Mouse (Mus musculus) testis, adult 2 months (tissue): ENCODE measurements at regions not wholly inside any gene's neighbourhood (a gene's known extent, or its start where the extent isn't known, plus 50 kb on each side); places are given as distances from the start of the nearest gene placed in this dataset.
A peak's percentile ranks its signal among the peaks of the same experiment; 100 is the strongest.

ENCODE experiments used
- H3K27ac ChIP-seq: fragments of 200-500 bp; 2 replicates; pipeline ENCODE4 v1.5.1; 2012; ENCODE audit warnings: low read depth, low read length; ENCODE audit not compliant: control insufficient read depth, insufficient read depth
- H3K27me3 ChIP-seq: fragments of 200-500 bp; 2 replicates; pipeline ENCODE4 v1.6.1; 2012; ENCODE audit warnings: mild to moderate bottlenecking, low read length, moderate library complexity; ENCODE audit not compliant: control insufficient read depth, insufficient read depth
- H3K36me3 ChIP-seq: fragments of 200-500 bp; 2 replicates; pipeline ENCODE4 v1.6.1; 2012; ENCODE audit warnings: mild to moderate bottlenecking, low read length; ENCODE audit not compliant: control insufficient read depth, insufficient read depth
- H3K4me1 ChIP-seq: fragments of 200-500 bp; 2 replicates; pipeline ENCODE4 v1.6.1; 2012; ENCODE audit warnings: low read length; ENCODE audit not compliant: control insufficient read depth, insufficient read depth
- H3K4me3 ChIP-seq: fragments of 200-500 bp; 2 replicates; pipeline ENCODE4 v1.5.1; 2012; ENCODE audit warnings: low read depth, mild to moderate bottlenecking, low read length, moderate library complexity, mixed read lengths; ENCODE audit not compliant: control insufficient read depth
- CTCF ChIP-seq: fragments of 200-500 bp; IDR thresholded peaks from 2 replicates; pipeline ENCODE4 v1.5.1; 2012; ENCODE audit warnings: low read depth, mild to moderate bottlenecking, inconsistent platforms, low read length, moderate library complexity; ENCODE audit not compliant: control insufficient read depth, insufficient read depth, insufficient replicate concordance
- POLR2A ChIP-seq: fragments of 200-500 bp; IDR thresholded peaks from 2 replicates; pipeline ENCODE4 v1.6.1; 2012; ENCODE audit warnings: low read depth, mild to moderate bottlenecking, inconsistent platforms, low read length, moderate library complexity; ENCODE audit not compliant: control insufficient read depth

DNA sequence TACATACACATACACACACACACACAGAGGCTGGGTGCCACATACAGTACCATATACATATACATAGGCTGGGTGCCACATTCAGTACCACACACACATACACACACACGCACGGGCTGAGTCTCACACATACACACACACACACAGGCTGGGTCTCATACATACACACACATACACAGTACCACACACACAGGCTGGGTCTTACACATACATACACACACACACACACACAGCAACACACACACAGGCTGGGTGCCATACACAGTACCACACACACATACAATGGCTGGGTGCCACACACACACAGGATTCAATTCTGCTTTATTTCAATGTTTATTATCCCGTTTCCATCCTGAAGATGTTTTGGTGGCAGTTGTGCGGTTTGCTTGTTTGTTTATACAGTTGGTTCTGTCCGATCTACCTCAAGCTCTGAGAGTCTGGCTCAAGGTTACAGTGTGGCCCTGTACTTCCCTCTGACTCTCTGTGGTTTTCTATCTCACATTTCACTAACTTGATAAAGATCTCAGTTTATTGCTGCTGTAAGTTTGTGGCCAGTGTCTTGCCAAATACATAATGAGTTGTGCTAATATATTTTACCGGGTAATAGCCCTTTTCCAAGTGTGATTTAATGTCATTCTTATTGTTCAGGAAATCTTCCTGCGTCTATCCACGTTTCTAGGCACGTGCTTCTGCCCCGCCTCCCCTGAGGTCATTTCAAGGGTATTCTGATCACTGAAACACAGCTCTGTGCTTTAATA is 164.7 kb upstream of the Zfp637 start:
- Histone ChIP-seq H3K4me1 (peaks cover 4% of the 10 kb centered on the region), H3K4me3 (no peak overlapping the region), H3K27me3 (no peaks in the 10 kb centered on the region), H3K36me3 (no peaks in the 10 kb centered on the region), H3K27ac (no peak overlapping the region)
- TF ChIP-seq POLR2A (no peak), CTCF (no peak)

DNA sequence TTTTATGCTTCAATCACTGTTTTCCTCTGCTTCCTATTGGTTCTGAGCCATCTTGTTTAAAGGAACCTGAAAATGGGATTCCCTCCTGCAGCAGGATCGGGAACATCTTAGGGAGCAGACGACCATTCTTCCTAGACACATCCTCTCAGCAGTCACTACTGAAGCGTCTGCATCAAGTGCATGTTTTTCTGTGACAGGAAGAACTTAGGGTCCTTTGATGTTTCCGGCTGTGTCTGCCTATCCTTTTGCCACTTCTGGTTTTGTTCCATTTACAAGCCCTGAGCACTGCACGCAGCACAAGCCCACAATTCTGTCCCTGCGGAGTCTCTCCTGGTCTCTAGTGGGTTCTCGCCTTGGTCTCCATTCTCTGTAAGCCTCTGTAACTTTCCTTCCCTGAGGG is 163.9 kb upstream of the Zfp637 start:
- H3K27me3 ChIP-seq, result no peaks in the 10 kb centered on the region
- TF ChIP-seq POLR2A, result no peak
- TF ChIP-seq CTCF, result no peak
- H3K27ac ChIP-seq, result no peak overlapping the region
- no peak overlapping the region for H3K4me3 ChIP-seq
- peaks cover 4% of the 10 kb centered on the region for H3K4me1 ChIP-seq
- no peaks in the 10 kb centered on the region for H3K36me3 ChIP-seq

DNA sequence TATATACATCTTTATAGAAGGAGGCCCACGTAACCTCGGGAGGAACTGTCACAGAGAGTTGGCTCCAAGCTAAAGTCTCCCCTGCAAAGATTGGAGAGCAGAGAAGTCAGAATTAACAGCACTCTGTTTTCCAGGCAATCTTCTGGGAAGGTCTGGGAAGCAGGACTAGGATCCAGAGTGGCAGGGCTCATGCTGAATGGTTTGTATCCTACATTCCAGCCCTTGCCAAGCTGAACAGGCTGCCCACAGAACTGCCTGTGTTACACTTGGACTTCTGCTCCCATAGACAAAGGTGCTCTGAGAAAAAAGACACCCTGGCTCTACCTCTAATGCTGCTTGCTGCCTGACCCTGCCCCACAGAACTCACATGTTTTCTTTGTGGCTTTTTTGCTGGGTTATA is 163.2 kb upstream of the Zfp637 start:
- no peak overlapping the region for H3K4me3 ChIP-seq
- no peak overlapping the region for H3K27ac ChIP-seq
- TF ChIP-seq CTCF (no peak), POLR2A (no peak)
- H3K27me3 ChIP-seq, result no peaks in the 10 kb centered on the region
- H3K36me3 ChIP-seq, result no peaks in the 10 kb centered on the region
- peaks cover 4% of the 10 kb centered on the region for H3K4me1 ChIP-seq

DNA sequence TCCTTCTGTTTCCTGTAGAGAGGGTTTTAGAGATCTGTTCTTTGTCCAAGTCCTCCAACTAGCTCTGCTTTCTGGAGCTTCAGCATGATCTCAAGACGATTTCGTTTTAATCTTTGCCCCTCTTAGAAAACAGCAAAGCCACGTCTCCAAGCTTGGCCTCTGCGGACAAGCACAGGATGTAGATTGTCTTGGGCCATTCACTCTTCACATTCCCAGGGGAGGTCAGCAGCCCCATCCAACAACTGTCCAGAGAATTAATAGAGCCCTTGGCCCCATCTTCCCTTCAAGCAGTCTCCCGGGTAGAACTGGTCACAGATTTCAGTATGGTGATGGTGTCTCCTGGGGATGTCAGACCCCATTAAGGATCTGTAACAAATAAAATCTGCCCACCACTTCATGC is 162.7 kb upstream of the Zfp637 start:
- Histone ChIP-seq H3K27ac (no peak overlapping the region), H3K36me3 (no peaks in the 10 kb centered on the region), H3K4me1 (peaks cover 4% of the 10 kb centered on the region), H3K4me3 (no peak overlapping the region), H3K27me3 (no peaks in the 10 kb centered on the region)
- TF ChIP-seq POLR2A (no peak), CTCF (no peak)

DNA sequence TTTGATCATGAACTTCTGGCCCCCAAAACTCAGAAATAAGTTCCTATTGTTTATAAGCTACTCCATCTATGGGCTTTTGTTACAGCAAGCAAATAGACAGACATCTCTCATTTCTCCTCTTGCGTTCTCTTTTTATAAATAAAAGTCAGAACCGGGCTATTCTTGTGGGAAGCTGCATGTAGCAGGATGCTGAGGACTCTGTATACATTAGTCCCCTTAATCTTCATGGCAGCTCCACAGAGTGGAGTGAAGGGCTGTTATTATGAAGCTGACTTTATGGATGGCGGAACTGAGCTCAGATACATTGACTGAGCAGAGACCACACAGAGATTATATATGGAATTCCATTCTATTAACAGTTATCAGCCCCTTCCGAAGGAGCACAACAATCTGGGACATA is 162.1 kb upstream of the Zfp637 start:
- no peaks in the 10 kb centered on the region for H3K27me3 ChIP-seq
- H3K27ac ChIP-seq, result no peak overlapping the region
- TF ChIP-seq CTCF, result no peak
- no peak for TF ChIP-seq POLR2A
- no peak overlapping the region for H3K4me3 ChIP-seq
- H3K4me1 ChIP-seq, result peaks cover 4% of the 10 kb centered on the region
- H3K36me3 ChIP-seq, result no peaks in the 10 kb centered on the region

DNA sequence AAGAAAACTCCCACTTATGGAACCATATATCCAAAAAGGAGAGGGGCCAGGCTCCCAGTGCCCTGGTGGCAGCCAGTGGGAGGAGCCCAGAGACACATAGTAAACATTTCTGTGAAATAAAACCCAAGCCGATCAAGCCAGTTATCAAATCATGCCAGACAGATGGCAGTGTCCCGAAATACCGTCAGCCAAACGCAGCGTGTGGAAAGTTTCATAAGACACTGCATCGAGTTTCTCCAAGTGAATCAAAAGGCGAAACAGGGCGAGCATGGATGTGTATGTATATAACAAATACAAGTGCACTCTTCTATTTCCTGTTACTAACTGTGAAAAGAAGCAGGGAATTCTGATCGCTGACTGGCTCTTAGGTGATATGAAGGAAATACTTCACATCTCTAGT is 154.8 kb upstream of the Zfp637 start:
- Histone ChIP-seq H3K4me3 (no peak overlapping the region), H3K27ac (no peak overlapping the region)
- TF ChIP-seq POLR2A (no peak), CTCF (no peak)

DNA sequence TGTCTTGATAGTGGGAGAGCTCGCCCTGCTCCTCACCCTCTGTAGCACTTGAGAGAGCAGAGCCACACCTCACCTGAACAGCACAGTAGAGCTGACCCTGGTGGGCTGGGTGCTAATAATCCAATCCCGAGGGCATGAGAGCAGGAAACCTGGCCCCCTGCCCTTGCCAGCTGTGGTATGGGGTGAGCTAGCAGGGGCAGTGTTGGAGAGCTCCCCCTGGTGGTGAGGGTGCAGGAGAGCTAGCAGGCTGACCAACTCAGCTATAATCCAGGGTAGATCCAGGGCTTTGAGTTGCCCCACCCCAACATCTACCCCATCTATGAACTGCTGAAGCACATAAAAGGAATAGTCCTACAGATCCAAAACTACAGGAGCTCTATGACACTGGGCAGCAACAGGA is 153.9 kb upstream of the Zfp637 start:
- H3K27ac ChIP-seq, result no peak overlapping the region
- no peak overlapping the region for H3K4me3 ChIP-seq
- no peaks in the 10 kb centered on the region for H3K36me3 ChIP-seq
- no peaks in the 10 kb centered on the region for H3K27me3 ChIP-seq
- no peaks in the 10 kb centered on the region for H3K4me1 ChIP-seq
- TF ChIP-seq POLR2A, result no peak
- TF ChIP-seq CTCF, result peak; percentile 62; the same call in 1 of the 2 replicates

More for the DNA sequence above, 154.8 kb upstream of the Zfp637 start:
- H3K4me1 ChIP-seq, result no peaks in the 10 kb centered on the region
- no peaks in the 10 kb centered on the region for H3K36me3 ChIP-seq
- no peaks in the 10 kb centered on the region for H3K27me3 ChIP-seq

DNA sequence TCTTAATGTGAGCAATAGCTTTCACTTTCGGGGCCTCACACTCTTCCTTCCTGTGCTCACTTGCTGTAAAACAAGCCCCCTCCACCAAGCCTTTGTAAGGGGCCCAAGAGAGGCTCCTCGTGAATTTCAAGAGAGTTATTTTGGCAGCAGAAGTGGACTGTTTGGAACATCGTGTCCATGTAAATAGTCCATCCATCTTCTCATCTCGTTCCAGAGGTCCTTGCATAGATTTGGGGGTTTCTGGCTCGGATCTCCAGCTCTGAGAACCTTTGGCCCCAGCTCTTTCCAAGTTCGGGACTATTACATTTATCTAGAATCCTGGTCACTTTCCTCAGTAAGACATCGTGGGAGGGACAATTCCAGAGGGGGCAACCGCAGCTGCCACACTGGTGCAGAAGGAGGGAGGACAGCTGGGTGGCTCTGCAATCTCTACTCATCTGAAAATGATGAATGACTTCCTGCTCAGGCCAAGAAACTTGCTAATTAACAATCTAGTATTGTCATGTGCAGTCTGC is 152.3 kb upstream of the Zfp637 start:
- Histone ChIP-seq H3K27ac (no peak overlapping the region), H3K4me1 (no peaks in the 10 kb centered on the region)
- TF ChIP-seq CTCF, result no peak
- no peak for TF ChIP-seq POLR2A

More for the DNA sequence above, 152.3 kb upstream of the Zfp637 start:
- H3K36me3 ChIP-seq, result no peaks in the 10 kb centered on the region
- H3K27me3 ChIP-seq, result no peaks in the 10 kb centered on the region
- H3K4me3 ChIP-seq, result no peak overlapping the region
